Mouse (Mus musculus) heart, embryonic 15.5 days (tissue): ENCODE measurements around the gene Tnr. TPM values are rescaled to one million over a fixed set of nuclear protein-coding genes. Genes with fewer than 3 reads are reported as not detected.

ENCODE experiments used
- ATAC-seq: fragments of 200-750 bp; cut with Nextera tagmentation; replicated peaks from 2 replicates; pipeline ENCODE4 v1.8.0; 2017; ENCODE audit warnings: low read depth, moderate TSS enrichment; ENCODE audit not compliant: insufficient number of reproducible peaks, insufficient read depth, low FRiP score
- H3K27ac ChIP-seq: fragments of 300-500 bp; sonication (generic); 2 replicates; pipeline ENCODE4 v1.5.1; 2015; ENCODE audit warnings: mild to moderate bottlenecking, inconsistent platforms
- H3K27me3 ChIP-seq: fragments of 300-500 bp; sonication (generic); 2 replicates; pipeline ENCODE4 v1.6.1; 2015; ENCODE audit warnings: inconsistent platforms
- H3K36me3 ChIP-seq: fragments of 300-500 bp; sonication (generic); 2 replicates; pipeline ENCODE4 v1.6.1; 2015; ENCODE audit warnings: mild to moderate bottlenecking, inconsistent platforms
- H3K4me1 ChIP-seq: fragments of 300-500 bp; sonication (generic); replicated peaks from 2 replicates; pipeline ENCODE4 v1.6.1; 2015; ENCODE audit warnings: inconsistent platforms
- H3K4me2 ChIP-seq: fragments of 300-500 bp; sonication (generic); 2 replicates; pipeline ENCODE4 v1.6.1; 2015; ENCODE audit warnings: inconsistent platforms, mild to moderate bottlenecking, moderate library complexity
- H3K4me3 ChIP-seq: fragments of 300-500 bp; sonication (generic); 2 replicates; pipeline ENCODE4 v1.5.1; 2015; ENCODE audit warnings: mild to moderate bottlenecking, inconsistent platforms
- H3K9ac ChIP-seq: fragments of 300-500 bp; sonication (generic); 2 replicates; pipeline ENCODE4 v1.6.1; 2015; ENCODE audit warnings: mild to moderate bottlenecking, inconsistent platforms
- H3K9me3 ChIP-seq: fragments of 300-500 bp; sonication (generic); replicated peaks from 2 replicates; pipeline ENCODE4 v1.6.1; 2016; ENCODE audit warnings: inconsistent platforms
- WGBS: fragments of 180-500 bp; shearing (Covaris S2); methylation state at CpG from one replicate; pipeline ENCODE4 v1.1.7; 2015; ENCODE audit warnings: mixed read lengths; 5-methylcytosine and 5-hydroxymethylcytosine counted together
- polyA plus RNA-seq: library from polyadenylated mRNA; unstranded; fragments of >200 nt; fragmentation: Nextera tagmentation; extraction: Ambion mirVana; gene quantifications from 2 replicates; pipeline ENCODE4 v1.2.1, GENCODE M21; 2015

Tnr gene
- polyA plus RNA-seq, 1 experiment from 2014 or later, result 0.04 TPM

DNA sequence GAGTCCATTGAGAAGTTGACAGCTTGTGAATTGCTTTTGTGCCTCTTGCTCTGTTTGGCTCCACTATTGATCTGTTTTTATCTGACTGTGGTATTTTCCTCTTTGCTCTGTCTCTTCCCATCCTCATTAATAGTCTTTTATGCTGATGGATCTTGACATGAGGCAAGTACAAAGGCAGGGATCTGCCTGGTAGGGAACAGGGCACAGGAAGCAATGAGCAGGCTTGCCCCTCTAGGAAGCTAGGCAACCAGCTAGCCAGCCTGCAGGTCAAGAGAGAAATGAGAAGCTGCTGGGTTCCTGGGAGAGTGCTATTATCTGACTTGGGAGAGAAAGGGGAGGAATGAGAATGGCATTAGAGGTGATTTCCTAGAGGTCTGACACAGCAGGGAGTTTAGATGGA, 391.2 kb downstream of the Tnr start:
- H3K4me3 ChIP-seq, result no peak overlapping the region
- no peak for ATAC-seq
- no peak overlapping the region for H3K4me2 ChIP-seq
- H3K27me3 ChIP-seq, result no peaks in the 10 kb centered on the region
- no peak overlapping the region for H3K27ac ChIP-seq
- no peak overlapping the region for H3K9ac ChIP-seq
- H3K4me1 ChIP-seq, result no peaks in the 10 kb centered on the region
- H3K9me3 ChIP-seq, result no peaks in the 10 kb centered on the region
- no peaks in the 10 kb centered on the region for H3K36me3 ChIP-seq

DNA sequence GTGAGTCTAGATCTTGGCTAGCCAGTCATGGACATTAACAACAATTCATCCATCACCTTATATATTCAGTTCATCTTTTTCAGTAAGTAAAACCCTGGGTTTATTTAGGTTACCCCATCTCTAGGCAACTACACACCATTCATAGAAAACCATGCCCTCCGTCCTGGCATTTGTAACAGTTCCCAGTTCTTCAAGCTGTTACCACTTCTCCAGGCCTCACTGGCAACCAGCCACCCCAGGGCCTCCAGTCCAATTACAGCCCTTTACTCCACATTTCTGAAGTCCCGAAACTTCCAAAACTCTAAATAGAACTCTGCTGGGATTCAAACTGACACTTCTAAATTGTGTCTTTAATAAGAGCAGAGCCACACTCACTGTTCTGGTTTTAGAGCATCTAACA, 397.0 kb downstream of the Tnr start:
- H3K4me2 ChIP-seq, result no peak overlapping the region
- H3K27ac ChIP-seq, result no peak overlapping the region
- no peak overlapping the region for H3K9ac ChIP-seq
- no peak overlapping the region for H3K4me3 ChIP-seq
- H3K4me1 ChIP-seq, result no peaks in the 10 kb centered on the region
- no peaks in the 10 kb centered on the region for H3K9me3 ChIP-seq
- no peak for ATAC-seq
- no peaks in the 10 kb centered on the region for H3K36me3 ChIP-seq
- WGBS, result 59% methylated on average over 2 of the region's 2 CpGs
- no peaks in the 10 kb centered on the region for H3K27me3 ChIP-seq

DNA sequence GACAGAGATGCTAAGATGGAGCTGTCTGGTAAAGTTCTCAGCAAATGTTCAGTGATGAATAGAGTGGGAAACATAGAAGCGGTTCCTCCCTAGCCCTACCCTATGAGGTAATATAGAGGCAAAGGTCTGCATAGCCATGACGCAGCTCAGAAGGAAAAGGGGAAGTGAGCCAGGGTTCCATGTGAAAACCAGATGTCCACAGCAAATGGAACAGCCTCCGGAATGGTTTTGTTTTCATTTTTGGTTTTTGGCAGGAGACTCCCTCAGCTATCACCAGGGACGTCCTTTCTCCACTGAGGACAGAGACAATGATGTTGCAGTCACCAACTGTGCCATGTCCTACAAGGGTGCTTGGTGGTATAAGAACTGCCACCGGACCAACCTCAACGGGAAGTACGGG, 399.4 kb downstream of the Tnr start:
- no peak overlapping the region for H3K4me2 ChIP-seq
- no peaks in the 10 kb centered on the region for H3K27me3 ChIP-seq
- H3K9ac ChIP-seq, result no peak overlapping the region
- no peak overlapping the region for H3K27ac ChIP-seq
- WGBS, result 71% methylated on average over 7 of the region's 7 CpGs
- H3K4me1 ChIP-seq, result no peaks in the 10 kb centered on the region
- H3K36me3 ChIP-seq, result no peaks in the 10 kb centered on the region
- no peak overlapping the region for H3K4me3 ChIP-seq
- ATAC-seq, result no peak
- H3K9me3 ChIP-seq, result no peaks in the 10 kb centered on the region

DNA sequence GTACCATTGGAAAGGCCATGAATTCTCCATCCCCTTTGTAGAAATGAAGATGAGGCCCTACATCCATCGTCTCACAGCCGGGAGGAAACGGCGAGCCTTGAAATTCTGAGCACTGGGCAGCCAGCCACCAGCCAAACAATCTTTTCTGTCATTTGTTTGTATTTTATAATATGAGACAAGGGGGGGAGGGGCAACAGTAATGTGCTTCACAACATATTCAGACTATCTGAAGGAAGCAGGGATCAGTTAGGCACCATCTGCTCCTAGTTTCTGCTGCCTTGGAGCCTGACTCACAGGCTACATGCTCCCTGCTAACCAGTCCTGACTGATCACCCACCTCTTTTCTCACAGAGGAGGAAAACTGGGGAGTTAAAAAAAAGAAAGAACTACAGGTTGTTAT, 400.5 kb downstream of the Tnr start:
- Histone ChIP-seq H3K36me3 (no peaks in the 10 kb centered on the region), H3K27ac (no peak overlapping the region), H3K9ac (no peak overlapping the region), H3K4me1 (no peaks in the 10 kb centered on the region), H3K4me3 (no peak overlapping the region), H3K4me2 (no peak overlapping the region), H3K9me3 (no peaks in the 10 kb centered on the region), H3K27me3 (no peaks in the 10 kb centered on the region)
- 72% methylated on average over 4 of the region's 4 CpGs for WGBS
- no peak for ATAC-seq

DNA sequence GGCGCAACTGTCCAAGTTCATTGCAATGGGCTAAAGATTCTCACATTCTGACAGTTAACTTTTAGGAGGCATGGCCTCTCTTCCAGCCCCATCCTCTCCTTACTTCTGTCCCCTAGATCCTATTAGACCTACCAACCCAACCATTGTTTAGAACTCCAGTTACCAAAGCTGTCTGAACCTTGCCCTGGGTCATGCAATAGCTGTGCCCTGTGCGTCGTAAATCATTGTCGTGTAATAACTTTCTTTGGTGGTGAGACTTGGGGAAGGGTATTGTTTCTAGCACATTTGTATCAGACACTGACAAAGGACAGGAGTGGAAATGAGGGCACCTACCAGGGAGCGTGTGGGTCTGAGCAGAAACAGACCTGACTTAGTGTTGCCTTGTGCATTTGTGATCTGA, 401.1 kb downstream of the Tnr start:
- H3K36me3 ChIP-seq, result no peaks in the 10 kb centered on the region
- no peaks in the 10 kb centered on the region for H3K9me3 ChIP-seq
- no peak overlapping the region for H3K27ac ChIP-seq
- H3K4me2 ChIP-seq, result no peak overlapping the region
- H3K4me1 ChIP-seq, result no peaks in the 10 kb centered on the region
- no peak overlapping the region for H3K9ac ChIP-seq
- H3K4me3 ChIP-seq, result no peak overlapping the region
- no peak for ATAC-seq
- no peaks in the 10 kb centered on the region for H3K27me3 ChIP-seq
- 86% methylated on average over 5 of the region's 5 CpGs for WGBS

DNA sequence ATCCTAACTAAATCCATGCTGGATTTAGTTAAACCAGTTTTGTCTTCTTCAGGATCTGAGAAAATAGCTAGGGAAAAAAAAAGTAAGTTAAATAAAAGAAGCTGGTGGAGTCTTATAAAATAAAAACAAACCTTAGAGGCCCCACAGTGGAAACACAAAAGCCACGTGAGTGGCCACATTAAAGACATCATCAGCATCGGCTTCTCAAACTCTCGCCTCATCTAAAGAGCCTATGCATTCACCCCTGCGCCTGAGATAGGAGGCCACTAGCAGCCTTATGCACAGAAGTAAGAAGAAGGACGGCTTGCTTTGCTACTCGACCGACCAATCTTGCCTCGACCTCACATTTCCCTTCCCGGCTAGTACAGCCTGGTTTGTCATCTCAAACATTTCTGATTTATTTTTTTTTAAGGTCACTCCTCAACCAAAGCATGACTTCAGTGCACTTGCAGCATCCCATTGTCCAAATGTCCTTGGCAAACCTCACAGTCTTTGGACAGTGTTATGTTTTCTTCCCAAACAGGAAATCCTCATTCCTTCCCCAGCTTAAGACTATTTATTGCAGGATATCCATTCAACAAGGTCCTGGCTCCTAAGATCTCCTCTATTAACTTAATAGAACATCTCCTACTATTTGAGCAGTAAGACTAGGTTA, 405.2 kb downstream of the Tnr start:
- Histone ChIP-seq H3K9ac (no peak overlapping the region), H3K4me2 (no peak overlapping the region), H3K27me3 (no peaks in the 10 kb centered on the region), H3K9me3 (no peaks in the 10 kb centered on the region), H3K36me3 (no peaks in the 10 kb centered on the region), H3K4me1 (no peaks in the 10 kb centered on the region; the same call in 1 of the 2 replicates), H3K27ac (no peak overlapping the region), H3K4me3 (no peak overlapping the region)
- 66% methylated on average over 9 of the region's 9 CpGs for WGBS
- ATAC-seq, result no peak

DNA sequence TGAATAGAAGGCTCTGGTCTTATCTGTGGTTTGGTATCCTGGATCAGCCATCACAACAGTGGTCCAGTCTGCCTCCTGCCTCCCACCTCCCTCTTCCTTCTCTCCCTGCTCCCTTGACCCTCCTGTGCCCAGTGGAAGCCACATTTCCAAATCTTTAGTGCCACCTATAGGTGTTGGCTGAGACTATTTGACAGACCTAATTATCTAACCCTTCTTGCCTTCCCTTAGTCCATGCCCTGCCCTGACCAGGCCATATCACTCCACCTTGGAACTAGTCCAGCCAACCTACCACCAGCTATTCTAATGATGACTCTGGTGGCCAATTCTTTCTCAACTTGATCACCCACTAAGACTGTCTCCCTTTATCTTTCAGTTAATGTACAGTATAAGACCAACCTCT, 408.5 kb downstream of the Tnr start:
- no peaks in the 10 kb centered on the region for H3K36me3 ChIP-seq
- H3K9me3 ChIP-seq, result no peaks in the 10 kb centered on the region
- H3K9ac ChIP-seq, result no peak overlapping the region
- H3K4me3 ChIP-seq, result no peak overlapping the region
- no peaks in the 10 kb centered on the region for H3K27me3 ChIP-seq
- H3K4me1 ChIP-seq, result no peaks in the 10 kb centered on the region; the same call in 1 of the 2 replicates
- H3K4me2 ChIP-seq, result no peak overlapping the region
- no peak overlapping the region for H3K27ac ChIP-seq
- ATAC-seq, result no peak

DNA sequence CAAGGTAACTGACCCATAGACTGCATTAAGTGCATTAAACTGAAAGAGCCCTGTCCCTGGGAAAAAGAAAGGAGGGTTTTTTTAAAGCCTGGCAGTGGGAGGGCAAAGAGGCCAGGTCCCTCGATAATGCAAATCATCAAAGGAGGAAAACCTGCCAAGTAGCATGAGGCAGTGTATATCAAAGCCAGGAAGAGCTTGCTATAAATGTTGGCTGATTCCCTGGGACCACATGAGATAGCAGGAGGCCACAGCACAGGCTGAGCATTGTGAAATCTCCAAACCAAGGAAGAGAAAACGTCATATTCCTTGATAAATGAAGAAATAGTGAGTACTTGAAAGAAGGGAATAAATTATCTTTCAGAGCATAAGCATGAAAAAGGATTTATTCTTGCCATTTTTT, 409.0 kb downstream of the Tnr start:
- Histone ChIP-seq H3K4me1 (no peaks in the 10 kb centered on the region; the same call in 1 of the 2 replicates), H3K9me3 (no peaks in the 10 kb centered on the region), H3K36me3 (no peaks in the 10 kb centered on the region), H3K9ac (no peak overlapping the region), H3K4me2 (no peak overlapping the region), H3K27ac (no peak overlapping the region), H3K4me3 (no peak overlapping the region), H3K27me3 (no peaks in the 10 kb centered on the region)
- 31% methylated on average over 2 of the region's 2 CpGs for WGBS
- ATAC-seq, result no peak

DNA sequence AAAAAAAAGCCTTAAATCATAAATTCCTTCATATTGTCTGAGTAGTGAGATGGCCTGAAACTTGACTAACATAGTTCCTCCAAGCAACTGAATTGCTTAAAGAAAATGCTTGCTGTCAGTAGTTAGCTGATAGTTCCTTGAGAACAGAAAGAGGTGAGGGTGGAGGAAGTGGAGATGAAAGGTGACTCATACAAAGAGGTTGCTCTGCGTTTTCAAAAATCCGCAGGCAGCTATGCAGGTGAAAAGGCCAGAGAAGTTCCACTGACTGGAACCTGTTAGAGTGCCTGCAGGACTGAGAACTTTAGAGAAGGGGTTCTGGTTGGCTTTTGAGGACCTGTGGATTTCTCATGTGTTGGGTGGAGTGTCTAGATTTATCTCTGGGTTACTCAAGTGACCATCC, 414.9 kb downstream of the Tnr start:
- Histone ChIP-seq H3K4me3 (no peak overlapping the region), H3K27me3 (no peaks in the 10 kb centered on the region), H3K36me3 (no peaks in the 10 kb centered on the region), H3K4me1 (no peaks in the 10 kb centered on the region), H3K27ac (no peak overlapping the region), H3K9ac (no peak overlapping the region), H3K4me2 (no peak overlapping the region), H3K9me3 (no peaks in the 10 kb centered on the region)
- ATAC-seq, result no peak
- 80% methylated on average over 2 of the region's 2 CpGs for whole genome bisulfite sequencing

DNA sequence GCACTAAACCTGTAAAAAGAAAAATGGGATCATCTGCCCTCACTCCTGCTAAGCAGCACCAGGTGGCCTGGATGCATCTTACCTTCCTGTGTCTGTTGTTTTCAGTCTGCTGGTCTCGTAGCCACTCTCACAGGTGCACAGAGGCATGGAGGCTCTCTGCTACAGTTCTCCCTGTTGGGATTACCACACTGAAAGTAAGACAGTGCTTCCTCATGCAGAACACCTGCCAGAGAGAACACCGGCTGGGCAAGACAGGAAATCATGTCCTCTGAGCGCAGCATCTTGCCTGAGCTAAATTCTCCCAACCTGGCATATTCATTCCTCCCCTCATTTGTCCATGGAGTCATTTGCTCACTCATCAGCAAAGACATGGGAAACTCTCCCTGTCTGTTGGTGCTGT, 415.8 kb downstream of the Tnr start:
- Histone ChIP-seq H3K4me3 (no peak overlapping the region), H3K4me1 (no peaks in the 10 kb centered on the region), H3K36me3 (no peaks in the 10 kb centered on the region), H3K27me3 (no peaks in the 10 kb centered on the region), H3K9me3 (no peaks in the 10 kb centered on the region), H3K27ac (no peak overlapping the region), H3K9ac (no peak overlapping the region), H3K4me2 (no peak overlapping the region)
- ATAC-seq, result no peak
- WGBS, result 86% methylated on average over 3 of the region's 3 CpGs

DNA sequence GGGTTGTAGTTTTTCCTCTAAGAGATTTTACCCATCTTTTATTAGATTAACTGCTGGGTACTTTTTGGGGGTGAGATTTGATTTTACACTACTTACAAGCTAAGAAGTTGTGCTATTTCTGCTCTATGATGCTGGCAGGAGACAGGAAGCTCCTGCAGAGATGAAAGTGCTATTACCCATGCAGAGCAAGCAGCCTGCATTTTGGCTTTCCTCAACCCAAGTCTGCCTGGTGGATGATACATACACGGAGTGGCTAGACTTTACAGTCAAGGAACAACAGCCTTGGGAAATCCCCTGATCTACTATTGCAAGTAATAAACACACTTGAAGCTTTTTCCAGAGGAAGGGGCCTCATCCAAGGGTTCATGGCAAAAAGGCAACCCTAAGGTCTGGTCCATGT, 430.0 kb downstream of the Tnr start:
- Histone ChIP-seq H3K36me3 (no peaks in the 10 kb centered on the region), H3K27ac (no peak overlapping the region), H3K4me1 (no peaks in the 10 kb centered on the region), H3K4me2 (no peak overlapping the region), H3K9ac (no peak overlapping the region), H3K4me3 (no peak overlapping the region), H3K27me3 (no peaks in the 10 kb centered on the region), H3K9me3 (no peaks in the 10 kb centered on the region)
- ATAC-seq, result no peak
- WGBS, result 38% methylated on average over 1 of the region's 1 CpGs

DNA sequence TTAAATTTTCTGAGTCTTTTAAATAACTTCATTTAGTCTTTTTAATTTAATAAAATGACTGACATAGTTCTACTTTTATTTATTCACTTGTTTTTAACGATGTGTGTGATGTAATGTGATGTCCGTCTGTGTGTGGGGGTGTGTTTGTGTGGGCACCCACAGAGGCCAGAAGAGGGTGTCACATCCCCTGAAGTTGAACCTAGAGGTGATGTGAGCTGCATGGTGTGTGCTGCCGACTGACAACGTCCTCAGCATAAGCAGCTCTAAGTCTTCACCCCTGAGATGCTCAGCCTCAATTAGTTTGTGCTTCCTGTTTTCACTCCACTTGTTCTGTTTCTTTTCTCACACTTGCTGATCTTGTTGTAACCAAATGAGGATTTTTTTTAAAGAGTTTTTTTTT, 439.8 kb downstream of the Tnr start:
- Histone ChIP-seq H3K4me1 (no peaks in the 10 kb centered on the region), H3K27ac (no peak overlapping the region), H3K4me3 (no peak overlapping the region), H3K4me2 (no peak overlapping the region), H3K36me3 (no peaks in the 10 kb centered on the region), H3K27me3 (no peaks in the 10 kb centered on the region), H3K9me3 (no peaks in the 10 kb centered on the region), H3K9ac (no peak overlapping the region)
- 65% methylated on average over 4 of the region's 4 CpGs for WGBS
- no peak for ATAC-seq
